Mouse (Mus musculus) lung, embryonic 15.5 days (tissue): ENCODE measurements around the gene Ddi2. TPM values are rescaled to one million over a fixed set of nuclear protein-coding genes. Genes with fewer than 3 reads are reported as not detected.

ENCODE experiments used
- ATAC-seq: fragments of 200-750 bp; cut with Nextera tagmentation; 2 replicates; pipeline ENCODE4 v1.8.0; 2017; ENCODE audit warnings: moderate number of reproducible peaks, borderline replicate concordance; ENCODE audit not compliant: low FRiP score, low TSS enrichment; ENCODE audit errors: extremely low read depth
- H3K27ac ChIP-seq: fragments of 300-500 bp; sonication (generic); 2 replicates; pipeline ENCODE4 v1.5.1; 2015; ENCODE audit warnings: moderate library complexity, mild to moderate bottlenecking, inconsistent platforms
- H3K27me3 ChIP-seq: fragments of 300-500 bp; sonication (generic); 2 replicates; pipeline ENCODE4 v1.6.1; 2015; ENCODE audit warnings: inconsistent platforms
- H3K36me3 ChIP-seq: fragments of 300-500 bp; sonication (generic); 2 replicates; pipeline ENCODE4 v1.6.1; 2015; ENCODE audit warnings: inconsistent platforms
- H3K4me1 ChIP-seq: fragments of 300-500 bp; sonication (generic); 2 replicates; pipeline ENCODE4 v1.6.1; 2015; ENCODE audit warnings: inconsistent platforms
- H3K4me2 ChIP-seq: fragments of 300-500 bp; sonication (generic); 2 replicates; pipeline ENCODE4 v1.6.1; 2015; ENCODE audit warnings: inconsistent platforms, mild to moderate bottlenecking, moderate library complexity
- H3K4me3 ChIP-seq: fragments of 300-500 bp; sonication (generic); 2 replicates; pipeline ENCODE4 v1.5.1; 2015; ENCODE audit warnings: mild to moderate bottlenecking, inconsistent platforms
- H3K9ac ChIP-seq: fragments of 300-500 bp; sonication (generic); 2 replicates; pipeline ENCODE4 v1.6.1; 2015; ENCODE audit warnings: inconsistent platforms
- H3K9me3 ChIP-seq: fragments of 300-500 bp; sonication (generic); 2 replicates; pipeline ENCODE4 v1.6.1; 2016; ENCODE audit warnings: inconsistent platforms
- WGBS: fragments of 180-500 bp; shearing (Covaris S2); methylation state at CpG from one replicate; pipeline ENCODE4 v1.1.7; 2015; 5-methylcytosine and 5-hydroxymethylcytosine counted together
- polyA plus RNA-seq: library from polyadenylated mRNA; unstranded; fragments of >200 nt; fragmentation: Nextera tagmentation; extraction: Ambion mirVana; gene quantifications from 2 replicates; pipeline ENCODE4 v1.2.1, GENCODE M21; 2015

The Ddi2 gene
- polyA plus RNA-seq, 1 experiment from 2014 or later: 22.8 TPM

- no peaks in the 10 kb centered on the region for H3K27me3 ChIP-seq
- peaks cover 17% of the 10 kb centered on the region for H3K4me1 ChIP-seq
- no peaks in the 10 kb centered on the region for H3K9me3 ChIP-seq
- WGBS: 45% methylated on average over 6 of the region's 6 CpGs
- peak; percentile 10; the same call in 1 of the 2 replicates for ATAC-seq
- no peak overlapping the region for H3K4me2 ChIP-seq
- no peak overlapping the region for H3K4me3 ChIP-seq
- H3K36me3 ChIP-seq: peaks cover 14% of the 10 kb centered on the region; the same call in 1 of the 2 replicates
- 0 out of 2 replicates have a peak overlapping the region, but pooled peaks have one; percentile 16 for H3K27ac ChIP-seq
- no peak overlapping the region for H3K9ac ChIP-seq
Measured at GRCm38 (mm10) chr4:141649244-141649643, 74.0 kb downstream of the Ddi2 start.

- 98% methylated on average over 5 of the region's 5 CpGs for WGBS
- no peak for ATAC-seq
- H3K27ac ChIP-seq: no peak overlapping the region
Measured at GRCm38 (mm10) chr4:141648262-141648661, 75.0 kb downstream of the Ddi2 start.

GRCm38 (mm10) chr4:141647187-141647586 is 76.0 kb downstream of the Ddi2 start:
- no peak overlapping the region for H3K4me2 ChIP-seq
- no peak overlapping the region for H3K4me3 ChIP-seq
- H3K9ac ChIP-seq: no peak overlapping the region
- H3K9me3 ChIP-seq: no peaks in the 10 kb centered on the region
- peaks cover 11% of the 10 kb centered on the region; the same call in 1 of the 2 replicates for H3K36me3 ChIP-seq
- WGBS: 86% methylated on average over 3 of the region's 3 CpGs
- H3K4me1 ChIP-seq: peaks cover 33% of the 10 kb centered on the region
- no peak overlapping the region for H3K27ac ChIP-seq
- no peak for ATAC-seq
- H3K27me3 ChIP-seq: no peaks in the 10 kb centered on the region

More at GRCm38 (mm10) chr4:141648262-141648661, 75.0 kb downstream of the Ddi2 start:
- H3K27me3 ChIP-seq: no peaks in the 10 kb centered on the region
- H3K36me3 ChIP-seq: peaks cover 14% of the 10 kb centered on the region; the same call in 1 of the 2 replicates
- H3K4me2 ChIP-seq: no peak overlapping the region
- no peak overlapping the region for H3K9ac ChIP-seq
- no peak overlapping the region for H3K4me3 ChIP-seq
- no peaks in the 10 kb centered on the region for H3K9me3 ChIP-seq
- H3K4me1 ChIP-seq: peaks cover 27% of the 10 kb centered on the region

GRCm38 (mm10) chr4:141645988-141646387 is 77.2 kb downstream of the Ddi2 start:
- Histone ChIP-seq H3K4me1 (peaks cover 41% of the 10 kb centered on the region), H3K27ac (no peak overlapping the region), H3K4me3 (no peak overlapping the region), H3K9me3 (no peaks in the 10 kb centered on the region), H3K27me3 (no peaks in the 10 kb centered on the region), H3K36me3 (peaks cover 12% of the 10 kb centered on the region), H3K4me2 (no peak overlapping the region), H3K9ac (no peak overlapping the region)
- 91% methylated on average over 8 of the region's 8 CpGs for WGBS
- no peak for ATAC-seq

GRCm38 (mm10) chr4:141643118-141643855 is 79.9 kb downstream of the Ddi2 start:
- no peak overlapping the region for H3K9ac ChIP-seq
- WGBS: 27% methylated on average over 7 of the region's 7 CpGs

DNA sequence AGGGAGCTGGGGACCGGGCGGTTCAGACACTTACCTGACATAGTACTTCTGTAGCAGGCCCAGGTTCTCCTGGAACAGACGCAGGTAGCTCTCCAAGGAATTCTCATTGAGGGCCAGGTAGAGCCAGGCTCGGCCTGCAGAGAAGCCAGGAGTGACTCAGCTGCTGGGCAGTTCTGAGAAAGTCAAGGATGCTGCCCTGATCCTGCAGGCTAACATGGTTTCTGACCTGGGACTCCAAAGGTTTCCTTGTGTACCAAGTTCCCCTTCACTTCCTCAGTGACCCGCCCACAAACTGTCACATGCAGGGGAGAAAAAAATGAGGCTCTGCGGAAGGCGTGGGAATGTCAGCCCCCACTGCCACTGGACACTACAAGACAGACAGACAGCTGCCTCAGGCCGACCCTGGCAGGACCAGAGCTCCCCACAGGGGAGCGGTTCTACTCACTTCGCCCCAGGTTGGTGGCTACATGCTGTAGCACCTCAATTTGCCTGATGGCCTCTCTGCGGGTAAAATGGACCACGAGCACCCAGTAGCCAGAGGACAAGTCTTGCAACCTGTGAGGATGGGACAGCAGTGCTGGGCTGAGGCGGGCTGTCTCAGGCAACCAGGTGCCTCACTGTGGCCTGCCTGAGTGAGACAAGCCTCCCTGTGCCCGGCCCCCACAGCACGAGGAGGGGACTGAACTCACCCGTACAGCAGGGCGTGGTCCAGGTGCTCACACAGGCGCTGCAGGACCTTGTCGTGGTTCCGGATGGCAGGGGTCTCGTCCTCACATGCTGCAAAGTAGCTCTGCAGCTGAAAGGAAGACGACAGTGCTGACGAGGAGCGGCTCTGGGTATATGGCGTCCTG is 81.0 kb downstream of the Ddi2 start:
- no peak overlapping the region for H3K9ac ChIP-seq
- no peak overlapping the region for H3K4me3 ChIP-seq
- ATAC-seq: no peak
- WGBS: 82% methylated on average over 25 of the region's 25 CpGs
- H3K36me3 ChIP-seq: peaks cover 34% of the 10 kb centered on the region
- H3K27me3 ChIP-seq: no peaks in the 10 kb centered on the region
- H3K4me2 ChIP-seq: no peak overlapping the region
- peaks cover 28% of the 10 kb centered on the region for H3K4me1 ChIP-seq
- H3K9me3 ChIP-seq: no peaks in the 10 kb centered on the region
- peak overlapping the region; percentile 93 for H3K27ac ChIP-seq

More at GRCm38 (mm10) chr4:141643118-141643855, 79.9 kb downstream of the Ddi2 start:
- peak; percentile 85 for ATAC-seq
- peak overlapping the region; percentile 93 for H3K27ac ChIP-seq
- H3K4me2 ChIP-seq: peak overlapping the region; percentile 33
- H3K9me3 ChIP-seq: no peaks in the 10 kb centered on the region
- no peaks in the 10 kb centered on the region for H3K27me3 ChIP-seq
- H3K4me3 ChIP-seq: no peak overlapping the region
- peaks cover 28% of the 10 kb centered on the region for H3K36me3 ChIP-seq
- H3K4me1 ChIP-seq: peaks cover 28% of the 10 kb centered on the region

DNA sequence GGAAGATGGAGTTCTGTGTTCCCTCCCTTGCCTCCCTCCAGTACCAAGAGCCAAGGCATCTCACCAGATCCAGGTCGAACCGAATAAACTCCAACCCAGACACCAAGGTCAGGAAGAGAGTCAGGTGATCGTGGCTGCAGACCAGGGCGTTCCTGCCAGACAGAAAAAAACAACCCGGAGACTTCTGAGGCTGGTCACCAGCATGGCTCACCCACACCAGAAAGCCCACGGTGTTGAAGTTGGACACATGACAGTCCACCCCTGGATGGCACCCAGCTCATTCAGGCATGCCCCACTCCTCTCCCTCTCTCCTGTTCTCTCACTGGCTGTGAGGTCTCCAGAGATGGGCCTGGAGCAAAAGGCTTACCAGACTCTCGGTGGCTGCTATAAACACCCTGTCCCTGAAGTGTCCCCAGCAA is 81.9 kb downstream of the Ddi2 start:
- ATAC-seq: no peak
- Histone ChIP-seq H3K36me3 (peaks cover 41% of the 10 kb centered on the region), H3K4me1 (peaks cover 28% of the 10 kb centered on the region), H3K9ac (no peak overlapping the region), H3K27me3 (no peaks in the 10 kb centered on the region), H3K9me3 (no peaks in the 10 kb centered on the region), H3K4me2 (no peak overlapping the region), H3K27ac (0 out of 2 replicates have a peak overlapping the region, but pooled peaks have one; percentile 93), H3K4me3 (no peak overlapping the region)
- 71% methylated on average over 7 of the region's 7 CpGs for WGBS

GRCm38 (mm10) chr4:141639474-141639873 is 83.7 kb downstream of the Ddi2 start:
- peaks cover 28% of the 10 kb centered on the region for H3K4me1 ChIP-seq
- no peaks in the 10 kb centered on the region for H3K27me3 ChIP-seq
- no peaks in the 10 kb centered on the region for H3K9me3 ChIP-seq
- H3K4me2 ChIP-seq: no peak overlapping the region
- 72% methylated on average over 11 of the region's 11 CpGs for WGBS
- no peak for ATAC-seq
- H3K36me3 ChIP-seq: peaks cover 50% of the 10 kb centered on the region
- H3K27ac ChIP-seq: no peak overlapping the region
- H3K4me3 ChIP-seq: no peak overlapping the region
- H3K9ac ChIP-seq: no peak overlapping the region

DNA sequence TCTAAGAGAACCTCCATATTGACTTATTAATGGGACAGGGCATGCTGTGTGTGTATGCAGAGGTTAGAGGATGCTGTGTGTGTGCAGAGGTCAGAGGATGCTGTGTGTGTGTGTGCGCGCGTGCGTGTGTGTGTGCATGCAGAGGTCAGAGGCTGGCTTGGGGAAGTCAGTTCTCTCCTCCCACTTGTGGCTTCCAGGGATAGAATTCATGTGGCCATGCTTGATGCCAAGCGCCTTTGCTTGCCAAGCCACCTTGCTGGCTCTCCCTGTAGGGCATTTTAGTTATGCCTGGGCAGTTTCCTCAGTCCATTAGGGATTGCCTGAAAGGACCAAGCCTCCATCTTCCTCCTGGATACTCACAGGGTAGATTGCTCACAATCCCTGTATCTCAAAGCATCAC is 86.5 kb downstream of the Ddi2 start:
- Histone ChIP-seq H3K27ac (no peak overlapping the region), H3K4me3 (no peak overlapping the region), H3K9ac (no peak overlapping the region), H3K4me2 (no peak overlapping the region), H3K9me3 (no peaks in the 10 kb centered on the region), H3K27me3 (no peaks in the 10 kb centered on the region), H3K36me3 (peaks cover 73% of the 10 kb centered on the region), H3K4me1 (peaks cover 3% of the 10 kb centered on the region; the same call in 1 of the 2 replicates)
- WGBS: 91% methylated on average over 5 of the region's 5 CpGs
- ATAC-seq: no peak

DNA sequence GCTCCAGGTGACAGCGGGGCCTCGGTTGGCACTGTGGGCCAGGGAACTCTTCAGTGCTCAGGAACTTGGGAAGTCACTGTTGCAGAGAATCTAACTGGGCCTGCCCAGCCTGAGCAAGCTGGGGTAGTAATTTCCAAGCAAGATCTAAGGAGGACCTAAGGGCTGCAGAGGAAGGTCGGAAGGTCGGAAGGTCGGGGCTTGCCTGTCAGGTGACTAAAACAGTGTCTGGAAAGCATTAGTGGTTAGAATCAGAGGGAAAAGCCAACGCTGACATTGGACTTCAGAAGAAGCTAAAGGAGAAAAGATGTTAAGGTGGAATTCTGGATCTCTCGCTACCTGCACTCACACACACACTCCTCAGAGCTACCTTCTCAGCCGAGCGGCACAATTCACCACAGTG is 87.2 kb downstream of the Ddi2 start:
- no peak for ATAC-seq
- 85% methylated on average over 9 of the region's 9 CpGs for WGBS
- Histone ChIP-seq H3K9me3 (no peaks in the 10 kb centered on the region), H3K27me3 (no peaks in the 10 kb centered on the region), H3K4me2 (no peak overlapping the region), H3K9ac (no peak overlapping the region), H3K36me3 (peaks cover 75% of the 10 kb centered on the region), H3K4me3 (no peak overlapping the region), H3K4me1 (no peaks in the 10 kb centered on the region), H3K27ac (no peak overlapping the region)

DNA sequence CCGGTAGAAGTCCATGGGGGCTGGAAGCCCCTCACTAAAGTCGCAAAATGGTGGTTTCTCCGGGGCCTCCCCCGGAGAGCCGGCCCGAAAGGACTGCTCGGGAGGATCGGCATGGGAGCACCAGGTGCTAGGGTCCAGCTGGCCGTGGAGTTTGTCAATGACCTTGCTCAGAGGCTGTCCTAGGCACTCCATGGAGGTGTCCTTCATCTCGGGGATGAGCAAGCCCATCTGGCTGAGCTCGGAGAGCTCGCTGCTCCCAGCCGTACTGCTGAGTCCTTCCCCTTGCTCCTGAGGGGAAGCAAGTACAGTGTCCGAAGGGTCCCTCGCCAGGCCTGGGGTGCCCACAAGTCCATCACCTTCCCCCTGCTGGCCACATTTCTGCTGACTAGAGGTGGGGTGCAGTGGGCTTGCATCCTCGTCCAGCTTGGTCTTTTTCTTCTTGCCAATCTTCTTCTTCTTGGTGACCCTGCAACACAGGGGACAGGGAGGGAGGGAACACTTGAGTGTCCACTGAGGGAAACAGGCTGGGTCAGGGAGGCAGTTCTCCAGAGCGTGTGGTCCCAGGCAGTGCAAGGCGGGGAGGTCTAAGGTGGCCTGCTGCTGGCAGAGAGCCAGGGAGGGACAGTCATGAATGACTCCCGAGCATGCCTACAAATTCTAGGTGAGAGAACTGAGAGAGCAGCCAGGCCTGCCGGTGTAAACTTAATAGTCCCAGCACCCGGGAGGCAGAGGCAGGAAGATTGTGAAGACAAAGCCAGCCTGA is 90.9 kb downstream of the Ddi2 start:
- H3K27me3 ChIP-seq: no peaks in the 10 kb centered on the region
- WGBS: 81% methylated on average over 21 of the region's 21 CpGs
- no peak overlapping the region for H3K9ac ChIP-seq
- H3K4me1 ChIP-seq: no peaks in the 10 kb centered on the region
- no peak overlapping the region for H3K4me2 ChIP-seq
- no peak for ATAC-seq
- H3K4me3 ChIP-seq: no peak overlapping the region
- no peaks in the 10 kb centered on the region for H3K9me3 ChIP-seq
- H3K27ac ChIP-seq: no peak overlapping the region
- H3K36me3 ChIP-seq: peaks cover 88% of the 10 kb centered on the region
